Mouse (Mus musculus): Measurements from ENCODE around the gene Borcs8. TPM values are rescaled to one million over a fixed set of nuclear protein-coding genes. Genes with fewer than 3 reads are reported as not detected.

Borcs8 gene
- 10 to 100 TPM; 28.0 to 29.1 TPM for total RNA-seq (2021)

DNA sequence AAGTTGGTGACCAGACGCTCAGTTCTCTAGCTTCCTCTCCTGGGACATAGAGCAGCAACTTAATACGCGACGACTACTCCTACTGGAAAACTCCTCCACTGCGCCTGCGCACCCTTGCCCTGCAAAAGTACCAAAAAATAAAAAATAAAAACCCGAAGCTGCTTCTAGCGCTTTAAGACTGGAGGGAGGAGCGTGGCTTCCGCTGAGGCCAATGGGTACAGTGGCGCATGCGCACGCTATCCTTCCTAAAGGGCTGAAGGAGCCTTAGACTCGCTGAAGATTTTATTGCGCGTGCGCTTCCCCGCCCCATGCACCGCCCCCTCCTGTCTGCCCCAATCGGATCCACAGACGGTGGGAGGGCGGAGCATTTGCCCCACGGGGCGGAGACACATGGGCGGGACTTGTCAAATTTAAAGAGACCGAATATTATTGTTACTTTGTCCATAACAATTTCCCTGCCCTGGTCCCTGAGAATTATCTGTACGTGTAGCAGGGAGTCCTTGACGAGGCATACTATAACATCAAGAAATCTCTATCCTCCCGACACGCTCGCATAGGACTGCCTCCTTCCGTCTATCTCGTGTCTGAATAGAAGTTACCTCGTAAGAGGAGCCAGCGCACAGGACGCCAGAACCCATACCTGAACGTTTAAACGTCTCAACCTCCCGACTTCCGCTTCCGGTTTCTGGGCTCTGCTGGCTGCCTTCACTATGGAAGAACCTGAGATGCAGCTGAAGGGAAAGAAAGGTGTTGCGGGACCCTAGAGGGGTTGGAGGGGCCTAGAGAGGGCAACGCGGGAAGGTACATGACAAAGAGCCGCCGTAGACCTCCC is at the start of gene Borcs8, which contains the start of the genes Rfxank and Mef2b:
Gene Borcs8 (plus strand): TSS at position 474 of the 832 bp plus-strand sequence.
Gene Rfxank (minus strand): TSS at position 129 of the 832 bp plus-strand sequence.
Gene Mef2b (plus strand): TSS at position 686 of the 832 bp plus-strand sequence.
- DNase-seq = peak; percentile 99

DNA sequence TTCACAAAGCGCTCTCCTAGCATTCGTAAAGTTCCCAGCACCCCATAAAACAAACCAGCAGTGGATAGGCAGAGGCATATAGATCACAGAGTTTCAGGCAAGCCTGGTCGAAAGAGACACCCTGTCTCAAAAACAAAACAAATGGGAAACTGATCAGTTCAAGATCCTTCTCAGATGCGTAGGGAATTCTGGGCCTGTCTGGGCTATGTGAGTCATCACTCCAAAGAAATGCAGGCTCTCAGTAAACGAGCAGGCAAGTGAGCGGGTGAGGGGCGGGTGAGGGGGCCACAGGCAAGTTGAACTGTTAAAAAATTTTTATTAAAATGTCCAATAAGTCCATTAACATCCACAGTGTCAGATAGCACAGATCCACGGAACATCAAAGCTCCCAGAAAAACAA is 46.5 kb upstream of the Borcs8 start:
- no peak for DNase-seq

DNA sequence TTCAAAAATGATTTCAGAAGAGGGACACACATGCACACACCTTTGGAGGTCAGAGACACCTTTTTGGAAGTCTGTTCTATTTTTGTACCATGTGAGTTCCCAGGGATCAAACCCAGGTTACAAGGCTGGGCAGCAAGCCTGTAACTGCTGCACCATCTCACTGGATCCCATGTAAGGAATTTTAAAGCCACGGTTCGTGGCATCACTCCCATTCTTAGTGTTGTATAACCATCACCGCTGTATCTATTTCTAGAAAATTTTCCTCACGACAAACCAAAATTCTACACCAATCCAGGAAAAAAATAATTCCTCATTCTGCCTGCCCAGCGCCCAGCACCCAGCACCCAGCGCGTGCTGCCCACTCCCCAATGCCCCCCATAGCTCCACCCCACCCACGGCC is 40.0 kb upstream of the Borcs8 start:
- DNase-seq = no peak

DNA sequence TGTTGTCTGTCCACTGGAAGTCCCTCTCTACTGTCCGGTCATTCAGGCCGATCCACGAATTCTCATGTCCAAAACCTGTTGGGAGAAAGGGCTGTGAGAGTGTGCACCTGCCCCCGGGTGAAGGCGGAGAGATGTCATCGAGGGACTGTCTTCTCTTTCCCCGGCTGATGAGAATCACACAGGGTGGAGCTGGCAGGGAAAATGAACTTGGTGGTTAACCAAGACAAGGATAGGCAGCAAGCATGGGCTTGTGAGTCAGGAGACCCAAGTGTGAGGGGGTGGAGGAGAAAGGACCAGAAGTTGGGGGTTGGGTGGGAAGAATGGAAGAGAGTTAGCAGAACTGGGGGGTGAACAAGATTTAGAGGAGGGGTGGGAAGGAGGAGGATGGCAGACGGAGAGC is 39.1 kb upstream of the Borcs8 start:
- no peak for DNase-seq

DNA sequence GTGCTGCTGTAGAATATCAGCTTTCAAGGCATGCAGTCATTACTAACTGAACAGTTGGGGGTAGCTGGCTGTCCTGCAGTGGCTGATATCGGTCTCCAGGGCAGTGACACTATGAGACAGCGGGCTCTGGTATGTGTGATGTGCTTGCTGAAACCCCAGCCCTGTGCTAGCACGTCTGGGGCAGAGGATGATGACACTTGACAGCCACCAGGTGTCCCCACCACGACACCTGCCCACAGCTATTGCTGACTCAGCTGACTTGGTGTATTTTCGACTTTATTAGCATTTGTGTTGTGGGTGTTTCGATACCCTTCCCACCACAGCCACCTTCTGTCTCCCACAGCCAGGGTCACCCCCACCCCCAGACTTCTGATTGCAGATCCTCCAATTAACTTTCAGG is 34.8 kb upstream of the Borcs8 start:
- DNase-seq = peak; percentile 51

DNA sequence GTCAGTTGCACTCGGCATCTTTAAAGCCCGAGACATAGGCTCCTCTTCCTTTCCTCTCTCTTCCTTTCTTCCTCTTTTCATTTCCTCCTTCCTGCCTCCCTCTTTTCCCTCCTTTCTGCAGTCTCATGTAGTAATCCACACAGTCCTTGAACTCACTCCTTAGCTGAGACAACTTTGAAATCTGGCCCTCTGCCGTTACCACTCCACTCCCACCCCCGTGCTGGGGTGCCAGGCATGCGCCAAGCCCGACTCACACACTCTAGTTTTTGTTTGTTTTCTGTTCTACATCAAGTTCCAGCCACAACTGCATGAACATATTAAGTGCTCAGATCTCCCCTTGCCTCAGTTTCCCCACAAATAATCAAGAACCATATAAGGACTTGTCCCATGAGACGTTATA is 34.4 kb upstream of the Borcs8 start:
- no peak for DNase-seq

DNA sequence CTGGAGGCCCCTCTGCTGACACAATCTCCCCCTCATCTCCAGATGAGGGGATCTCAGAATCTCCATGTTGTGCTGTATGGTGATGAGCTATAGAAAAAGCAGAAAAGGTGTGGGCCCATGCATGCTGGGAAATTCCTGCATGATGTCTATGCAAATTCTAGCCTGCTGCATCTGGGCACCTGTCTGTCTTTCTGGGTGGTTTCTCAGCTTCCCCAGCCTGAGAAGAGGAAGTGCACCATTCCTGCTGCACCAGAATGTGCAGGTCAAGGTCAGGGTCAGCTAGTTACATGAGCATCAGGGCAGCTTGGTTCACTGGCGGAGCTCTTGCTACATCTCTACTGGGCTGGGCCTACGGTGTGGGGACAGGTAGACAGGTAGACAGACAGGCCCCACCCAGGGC is 28.8 kb upstream of the Borcs8 start:
- DNase-seq = no peak

DNA sequence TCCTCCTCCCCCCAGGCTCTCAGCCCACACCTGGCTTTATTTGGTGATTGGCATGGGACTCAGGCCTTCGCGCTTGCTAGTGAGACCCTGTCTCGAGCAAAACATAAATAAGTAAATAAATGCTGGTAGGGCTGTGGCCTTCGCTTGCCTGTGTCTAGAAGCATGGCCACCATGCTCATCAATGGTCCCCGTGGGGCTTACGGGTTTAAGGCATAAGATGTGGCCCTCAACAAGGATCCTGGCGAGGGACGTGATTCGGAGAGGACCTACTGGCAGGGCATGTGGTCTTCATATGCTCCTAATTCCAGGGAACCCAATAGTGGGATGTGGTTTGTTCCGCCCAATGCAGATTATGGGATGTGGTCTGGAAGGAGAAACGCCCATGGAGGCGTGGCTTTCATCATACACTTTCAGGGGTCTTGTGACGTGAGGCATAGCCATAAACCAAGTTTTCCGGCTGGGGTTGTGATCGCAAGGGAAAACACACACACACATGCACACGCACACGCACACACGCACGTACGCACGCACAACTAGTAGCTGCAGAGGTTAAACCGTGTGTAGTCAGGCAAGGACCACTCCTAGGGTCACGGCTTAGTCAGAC is 28.0 kb upstream of the Borcs8 start:
- DNase-seq = no peak

DNA sequence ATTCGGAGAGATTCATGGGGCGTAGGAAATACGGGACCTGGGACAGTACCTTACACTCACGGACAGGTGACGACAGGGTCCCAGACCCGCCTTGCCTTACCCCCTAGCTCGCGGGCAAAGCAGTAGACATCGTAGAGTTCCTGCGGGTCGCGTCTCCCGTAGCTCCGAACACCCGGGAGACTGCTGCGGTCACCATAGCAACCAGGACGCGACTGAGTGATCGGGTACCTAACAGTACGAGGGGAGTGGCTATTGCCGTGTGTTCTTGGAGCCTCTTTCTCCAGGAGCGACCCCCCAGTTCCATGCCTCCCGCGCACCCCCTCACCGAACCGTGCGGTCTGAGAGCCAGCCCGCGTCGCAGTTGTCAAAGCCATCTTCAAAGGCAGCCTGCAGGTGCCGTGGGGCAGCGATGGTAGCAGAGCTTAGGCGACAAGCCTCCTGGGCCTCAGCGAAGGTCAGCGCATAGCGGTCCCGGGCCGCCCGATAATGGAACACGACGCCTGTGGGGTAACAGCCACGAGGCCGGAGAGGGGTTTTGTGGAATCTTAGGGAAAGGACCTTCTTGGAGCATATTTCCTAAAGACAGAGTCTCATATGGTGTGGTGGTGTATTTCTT is 26.8 kb upstream of the Borcs8 start:
- DNase-seq = no peak

DNA sequence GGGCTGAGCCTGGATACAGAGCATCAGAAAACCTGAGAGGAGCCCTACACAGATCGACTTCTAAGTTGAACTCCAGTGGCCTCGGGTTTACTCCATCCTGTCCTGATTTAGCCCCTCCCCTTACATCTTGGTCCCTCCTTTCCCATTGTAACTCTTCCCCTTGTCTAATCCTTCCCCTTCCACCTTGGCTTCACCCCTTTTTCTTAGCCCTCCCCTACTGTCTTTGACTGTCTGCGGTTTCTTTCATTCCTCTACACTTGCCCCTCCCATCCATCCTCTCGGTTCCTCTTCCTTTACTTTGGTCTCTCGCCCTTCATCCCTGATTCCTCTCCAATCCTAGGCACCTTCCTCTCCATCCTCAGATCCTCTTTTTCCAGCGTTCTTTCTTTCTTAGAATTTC is 24.8 kb upstream of the Borcs8 start:
- DNase-seq = no peak

DNA sequence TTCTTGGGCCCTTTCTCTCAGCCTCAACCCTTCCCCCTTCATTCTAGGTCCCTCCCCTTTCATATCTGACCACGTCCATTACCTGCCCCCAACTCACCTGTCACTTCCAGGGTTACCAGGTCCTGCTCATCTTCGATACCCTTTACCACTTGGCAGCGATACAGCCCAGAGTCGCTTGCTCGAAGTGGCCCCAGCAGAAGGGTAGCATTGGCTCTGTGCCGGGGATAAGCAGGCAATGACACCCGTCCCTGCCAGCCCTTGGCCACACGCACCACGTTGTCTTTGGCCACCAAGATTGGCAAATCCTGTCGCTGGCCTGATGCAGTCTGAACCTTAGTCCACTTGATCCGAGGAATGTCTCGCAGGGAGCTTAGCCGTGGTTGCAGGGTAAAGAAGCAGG is 24.4 kb upstream of the Borcs8 start:
- no peak for DNase-seq

DNA sequence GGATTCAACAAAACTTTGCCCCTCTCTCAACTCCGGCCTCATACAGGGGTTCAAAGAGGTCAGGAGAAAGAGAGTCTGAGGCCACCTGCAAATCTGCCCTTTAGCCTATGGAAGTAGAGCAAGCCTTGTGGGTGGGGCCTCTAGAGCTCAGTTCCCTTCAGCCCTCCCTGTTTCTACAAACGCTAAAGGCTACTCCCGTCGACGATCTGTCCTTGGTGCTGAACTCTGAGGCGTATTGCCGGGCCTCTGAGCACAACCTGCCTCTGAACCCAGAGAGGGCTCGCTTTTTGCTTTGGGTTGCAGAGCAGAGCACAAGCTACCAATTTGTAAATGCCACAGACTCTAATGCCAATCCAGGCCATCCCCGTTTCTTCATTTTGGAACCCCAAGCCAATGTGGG is 21.7 kb upstream of the Borcs8 start:
- DNase-seq = peak; percentile 56

DNA sequence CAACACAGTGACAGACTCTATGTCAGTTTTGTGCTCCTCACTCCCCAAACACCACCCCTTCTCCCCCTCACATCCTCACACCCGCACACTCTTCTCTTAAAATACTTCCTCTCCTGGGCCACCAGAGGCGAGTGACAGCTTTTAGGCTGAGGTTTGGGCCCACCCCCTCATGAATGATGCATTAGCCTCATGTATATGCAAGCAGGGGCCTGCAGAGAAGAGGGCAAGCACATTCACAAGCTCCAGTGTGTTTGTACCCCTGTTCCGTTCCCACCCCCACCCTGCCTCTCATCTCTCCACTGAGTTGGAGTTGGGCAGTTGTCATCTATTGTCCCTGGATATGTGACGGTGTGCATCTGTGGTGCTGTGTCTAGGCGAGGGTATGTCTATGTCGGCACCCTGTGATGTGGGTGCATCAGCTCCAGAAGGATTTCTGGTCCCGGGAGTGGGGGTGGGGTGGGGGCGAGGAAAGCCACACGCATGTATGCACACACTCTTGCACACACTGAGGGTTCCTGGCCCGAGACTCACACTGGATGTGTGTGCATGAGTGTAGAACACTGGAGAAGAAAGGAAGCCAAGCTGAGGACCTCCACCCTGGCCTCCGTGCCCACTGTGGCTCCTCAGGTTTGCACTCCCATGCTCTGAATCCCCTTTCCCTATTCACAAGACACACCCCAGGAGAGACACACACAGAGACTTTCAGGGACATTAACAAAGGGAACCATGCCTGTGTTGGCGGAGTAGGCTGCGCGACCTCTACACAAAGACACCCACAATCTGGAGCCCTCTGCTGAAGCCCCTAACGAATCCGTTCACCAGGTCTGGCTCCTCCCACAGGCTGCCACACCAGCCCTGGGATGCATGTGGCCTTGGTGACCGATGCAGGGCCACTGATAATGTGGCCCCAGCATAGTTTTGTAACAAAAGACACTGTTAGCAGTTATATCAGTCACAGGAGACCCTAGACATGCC is 20.3 kb upstream of the Borcs8 start:
- DNase-seq = no peak

DNA sequence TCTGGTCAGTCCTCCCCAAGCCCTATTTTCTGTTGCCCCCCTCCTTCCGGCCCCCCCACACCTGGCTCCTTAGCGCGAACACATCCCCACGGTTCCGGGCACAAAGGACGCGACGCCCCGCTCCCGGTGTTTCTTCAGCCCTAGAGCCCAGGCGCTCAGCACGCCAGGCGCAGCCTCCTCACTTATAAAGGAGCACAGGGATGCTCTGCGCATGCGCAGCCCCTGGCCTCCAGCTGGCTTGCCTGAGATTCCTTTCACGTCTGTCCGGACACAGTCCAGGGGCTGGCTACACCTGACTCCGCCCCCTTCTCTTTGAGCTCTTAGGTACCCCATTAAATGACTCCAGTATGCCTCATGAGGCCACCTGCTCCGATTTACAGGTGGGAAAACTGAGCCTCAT is 18.6 kb upstream of the Borcs8 start, which contains the start of gene Ncan:
Gene Ncan (minus strand): TSS at position 207 of the 400 bp plus-strand sequence.
- DNase-seq = peak; percentile 73

DNA sequence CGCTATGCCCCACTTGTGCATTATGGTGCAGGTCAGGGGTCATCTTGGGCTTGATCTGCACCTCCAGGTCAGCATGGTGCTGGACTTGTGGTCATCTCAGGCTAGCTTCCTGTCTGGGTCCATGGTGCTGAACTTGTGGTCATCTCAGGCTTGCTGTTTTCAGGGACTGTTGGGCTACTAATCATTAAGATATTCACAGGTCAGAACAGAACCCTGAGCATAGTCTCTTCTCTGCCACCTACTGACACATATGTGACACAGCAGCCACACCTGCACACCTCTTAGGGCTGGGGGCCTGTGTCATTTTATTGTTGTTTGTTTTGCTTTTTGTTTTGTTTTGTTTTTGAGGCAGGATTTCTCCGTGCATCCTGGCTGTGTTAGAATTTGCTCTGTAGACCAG is 16.4 kb upstream of the Borcs8 start:
- no peak for DNase-seq

DNA sequence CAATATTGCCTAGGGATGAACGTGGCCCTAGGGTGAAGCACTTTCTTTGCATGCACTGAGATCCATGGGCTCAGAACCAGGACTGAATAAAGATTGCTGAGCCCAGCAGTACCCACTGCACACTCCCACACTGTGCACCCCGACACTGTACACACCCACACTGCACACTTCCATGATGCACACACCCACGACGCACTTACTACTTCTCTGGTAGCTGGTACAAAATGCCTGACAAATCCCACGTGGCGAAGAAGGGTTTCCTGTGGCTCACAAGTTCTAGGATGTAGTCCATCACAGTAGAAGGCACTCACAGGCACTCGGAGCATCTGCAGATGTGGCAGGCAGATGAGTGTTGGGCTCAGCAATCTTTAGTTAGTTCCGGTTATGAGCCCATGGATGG is 14.3 kb upstream of the Borcs8 start:
- no peak for DNase-seq

DNA sequence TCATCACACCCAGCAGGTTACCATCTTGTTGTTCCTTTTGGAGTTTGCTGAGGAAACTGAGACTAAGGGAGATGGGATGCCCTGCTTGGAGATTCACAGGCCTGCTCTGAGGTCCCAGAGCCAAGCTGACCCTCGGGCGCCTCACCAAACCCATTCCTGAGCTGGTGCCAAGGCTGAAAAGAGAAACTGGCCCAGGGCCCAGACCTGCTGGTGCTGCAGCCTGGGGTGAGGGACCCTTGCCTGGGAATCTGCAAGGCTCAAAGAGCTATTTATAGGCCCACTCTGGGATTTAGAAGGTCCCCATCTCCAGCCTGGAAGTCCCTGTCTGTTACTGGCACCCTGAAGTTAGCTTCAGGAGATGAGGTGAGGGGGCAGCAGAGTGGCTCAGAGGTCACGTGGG is 10.9 kb upstream of the Borcs8 start:
- peak; percentile 92 for DNase-seq

DNA sequence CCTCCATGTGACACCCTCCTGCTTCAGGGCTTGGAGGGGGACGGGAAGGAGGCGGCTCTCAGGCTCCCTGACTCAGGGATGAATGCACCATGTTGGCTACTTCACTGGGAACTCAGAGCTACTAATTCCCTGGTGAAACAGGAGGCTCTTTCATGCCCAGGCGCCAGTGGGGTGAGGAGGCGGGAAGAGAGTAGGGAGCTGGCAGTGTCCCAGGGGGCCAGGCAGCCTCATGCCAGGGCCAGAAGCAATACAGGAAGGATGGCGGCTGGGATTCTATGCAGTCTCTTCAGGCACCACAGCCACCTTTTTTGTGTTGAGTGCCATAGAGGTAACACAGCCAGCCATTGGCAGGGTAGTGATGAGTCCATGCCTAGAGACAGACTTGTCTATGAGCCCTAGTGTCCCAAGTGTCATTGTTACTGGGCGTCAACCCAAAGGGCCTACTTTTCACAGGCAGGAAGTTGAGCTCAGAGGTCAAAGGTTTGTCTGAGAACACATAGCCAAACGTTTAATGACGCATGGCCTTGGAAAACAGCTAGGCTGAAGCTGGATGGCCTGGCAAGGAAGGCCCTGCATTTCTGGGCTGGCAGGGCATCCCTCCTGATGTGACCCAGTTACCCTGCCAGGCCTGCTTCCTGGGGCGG is 9.9 kb upstream of the Borcs8 start:
- peak; percentile 61 for DNase-seq

DNA sequence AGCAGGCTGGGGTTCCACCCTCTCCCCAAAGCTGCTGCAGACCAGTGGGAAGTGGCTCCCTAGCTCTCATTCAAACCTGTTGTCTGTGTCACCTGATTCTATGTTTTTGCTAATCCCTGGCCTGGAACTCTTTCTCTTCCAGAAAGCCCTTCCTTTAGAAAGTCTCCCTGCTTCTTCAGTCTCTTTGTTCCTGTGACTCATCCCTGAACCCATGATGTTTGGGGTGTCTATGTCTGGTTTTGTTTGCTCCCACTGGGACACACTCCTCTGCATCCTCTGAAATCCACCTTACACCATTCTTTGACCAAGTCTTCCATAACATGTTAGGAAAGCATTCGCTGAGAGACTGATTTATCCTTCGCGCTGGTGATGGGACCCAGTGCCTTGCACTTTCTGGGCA is 9.2 kb upstream of the Borcs8 start:
- DNase-seq = no peak

DNA sequence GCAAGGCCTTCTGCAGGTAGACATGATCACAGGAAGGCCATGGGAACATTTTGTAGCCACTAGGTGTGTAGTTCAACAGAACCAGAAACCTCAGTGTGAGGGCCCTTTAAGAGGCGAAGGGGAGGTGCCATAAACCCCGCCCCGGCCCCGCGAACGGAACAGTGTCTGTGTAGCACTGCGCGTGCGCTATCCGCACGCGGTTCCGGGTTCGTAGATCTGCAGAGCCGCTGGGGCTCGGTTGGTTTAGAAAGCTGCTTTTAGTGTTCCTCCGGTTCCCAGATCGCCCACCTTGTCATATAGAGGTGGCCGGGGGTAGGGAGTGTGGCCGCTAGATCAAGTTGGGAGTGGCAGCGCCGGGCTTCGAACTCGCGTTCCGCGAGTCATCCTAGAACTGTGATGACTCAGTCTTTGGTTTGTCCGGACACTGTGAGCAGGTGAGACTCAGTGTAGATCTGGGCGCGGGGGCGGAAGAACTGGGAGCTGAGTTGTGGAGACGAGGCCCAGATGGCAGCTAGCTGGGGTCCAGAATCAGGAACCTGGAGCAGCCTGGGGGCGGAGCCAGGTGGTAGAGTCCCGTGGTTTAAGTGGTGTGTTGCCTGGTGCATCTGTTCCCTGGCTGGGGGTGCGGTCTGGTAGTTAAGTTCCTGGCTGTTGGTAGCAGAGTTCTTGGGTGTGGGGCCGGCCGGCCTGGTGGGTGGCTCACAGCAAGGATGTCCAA is 8.0 kb upstream of the Borcs8 start, which contains the start of gene Nr2c2ap:
Gene Nr2c2ap (plus strand): TSS at position 168 of the 718 bp plus-strand sequence.
- DNase-seq = peak; percentile 83

DNA sequence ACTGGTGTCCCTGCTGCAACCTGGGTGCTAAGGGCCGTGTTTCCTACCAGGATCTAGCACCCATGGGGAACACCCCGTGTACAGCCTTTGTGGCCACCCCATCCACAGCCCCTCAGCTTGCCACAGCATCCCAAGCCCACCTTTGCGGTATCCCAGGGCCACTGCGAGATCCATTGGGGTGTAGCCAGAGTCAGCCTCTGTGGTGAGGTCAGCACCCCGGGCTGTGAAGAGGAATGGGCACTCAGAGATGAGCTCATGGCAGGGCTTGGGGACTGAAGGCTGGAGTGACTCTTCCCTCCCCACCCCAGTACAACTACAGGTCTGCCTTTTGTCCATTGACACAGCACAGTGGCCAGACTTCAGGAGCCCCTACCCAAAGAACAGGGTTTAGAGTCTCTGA is 5.2 kb upstream of the Borcs8 start:
- DNase-seq = no peak

Data from heart, postnatal 4 days (tissue).